Mouse (Mus musculus) layer of hippocampus, adult 2 months (tissue): ENCODE results near the gene Clpp. TPM values are rescaled to one million over a fixed set of nuclear protein-coding genes. Genes with fewer than 3 reads are reported as not detected.
A peak's percentile ranks its signal among the peaks of the same experiment; 100 is the strongest.

Experiments used
- DNase-seq, 2 experiments: peaks; one replicate each; pipeline ENCODE4 v3.0.0; 2022; ENCODE audit warnings: low spot score in 2 of 2
- H3K27ac ChIP-seq: fragments of 200-600 bp; 2 replicates; pipeline ENCODE4 v1.8.1; 2022
- H3K4me3 ChIP-seq: fragments of 200-600 bp; 2 replicates; pipeline ENCODE4 v1.8.1; 2022; ENCODE audit warnings: mild to moderate bottlenecking
- CTCF ChIP-seq: fragments of 200-600 bp; conservative IDR thresholded peaks from 2 replicates; pipeline ENCODE4 v1.8.1; 2022; ENCODE audit warnings: antibody characterized with exemption, mild to moderate bottlenecking, moderate library complexity
- total RNA-seq, 2 experiments: library from RNA; stranded (reverse); gene quantifications; 2 replicates each; pipeline ENCODE4 v1.2.3; 2021

The Clpp gene
- total RNA-seq, 2 experiments from 2014 or later: 70.3 to 71.1 TPM

- H3K27ac ChIP-seq: peak overlapping the region; percentile 93
- TF ChIP-seq CTCF: no peak
- peak in 1 of 2 experiments; percentile 7 for DNase-seq
These were observed 861 bp downstream of the Clpp start for GRCm38 (mm10) chr17:56990966-56991365.

GRCm38 (mm10) chr17:56995046-56995445 is 4.9 kb downstream of the Clpp start:
- Histone ChIP-seq H3K27ac (no peak overlapping the region), H3K4me3 (no peak overlapping the region)
- no peak for DNase-seq
- no peak for TF ChIP-seq CTCF

More at GRCm38 (mm10) chr17:56990966-56991365, 861 bp downstream of the Clpp start:
- peak overlapping the region; percentile 60 for H3K4me3 ChIP-seq

- no peak for TF ChIP-seq CTCF
- Histone ChIP-seq H3K4me3 (peak overlapping the region; percentile 93; the same call in 1 of the 2 replicates), H3K27ac (peak overlapping the region; percentile 83)
- DNase-seq: no peak
These were observed 6.4 kb downstream of the Clpp start for GRCm38 (mm10) chr17:56996506-56996905.

GRCm38 (mm10) chr17:56997029-56997667 is 7.0 kb downstream of the Clpp start, which contains the start of gene Alkbh7:
Alkbh7 (plus strand) TSS chr17:56997339.
- Histone ChIP-seq H3K27ac (peak within 1 kb of the TSS; percentile 83), H3K4me3 (peak within 1 kb of the TSS; percentile 93)
- peak; percentile 82 for TF ChIP-seq CTCF
- peak; percentile 90 to 93 for DNase-seq

- no peak for TF ChIP-seq CTCF
- no peak for DNase-seq
- H3K27ac ChIP-seq: no peak overlapping the region
These were observed 9.3 kb downstream of the Clpp start for GRCm38 (mm10) chr17:56999414-56999813.

GRCm38 (mm10) chr17:56999968-57000609 is 10.0 kb downstream of the Clpp start, which contains the start of gene Pspn:
Pspn (minus strand) TSS chr17:57000018.
- DNase-seq: no peak
- Histone ChIP-seq H3K27ac (no peak within 1 kb of the TSS), H3K4me3 (no peak within 1 kb of the TSS)
- no peak for TF ChIP-seq CTCF

More at GRCm38 (mm10) chr17:56999414-56999813, 9.3 kb downstream of the Clpp start:
- no peak overlapping the region for H3K4me3 ChIP-seq

GRCm38 (mm10) chr17:57001228-57001627 is 11.1 kb downstream of the Clpp start:
- H3K27ac ChIP-seq: no peak overlapping the region
- TF ChIP-seq CTCF: no peak
- H3K4me3 ChIP-seq: no peak overlapping the region
- DNase-seq: no peak

- no peak for TF ChIP-seq CTCF
- H3K27ac ChIP-seq: no peak overlapping the region
- H3K4me3 ChIP-seq: no peak overlapping the region
- DNase-seq: no peak
These were observed 13.9 kb downstream of the Clpp start for GRCm38 (mm10) chr17:57003994-57004393.

- DNase-seq: no peak
- no peak overlapping the region for H3K4me3 ChIP-seq
- no peak overlapping the region for H3K27ac ChIP-seq
- TF ChIP-seq CTCF: peak; percentile 47
These were observed 17.2 kb downstream of the Clpp start for GRCm38 (mm10) chr17:57007137-57007905.

GRCm38 (mm10) chr17:57010911-57011235 is 20.8 kb downstream of the Clpp start:
- no peak for DNase-seq
- peak overlapping the region; percentile 73 for H3K4me3 ChIP-seq
- H3K27ac ChIP-seq: peak overlapping the region; percentile 97
- no peak for TF ChIP-seq CTCF

- Histone ChIP-seq H3K27ac (peak within 1 kb of the TSS; percentile 97), H3K4me3 (peak within 1 kb of the TSS; percentile 73)
- peak; percentile 18; the same call in 1 of the 2 replicates for TF ChIP-seq CTCF
- DNase-seq: peak; percentile 93 to 94
These were observed 21.4 kb downstream of the Clpp start, which contains the start of the genes Gtf2f1 and Gm17949 for GRCm38 (mm10) chr17:57011236-57012141. Gtf2f1 (minus strand) TSS chr17:57011288. Gm17949 (plus strand) TSS chr17:57011469.

GRCm38 (mm10) chr17:57012245-57012795 is 22.2 kb downstream of the Clpp start:
- TF ChIP-seq CTCF: no peak
- Histone ChIP-seq H3K27ac (peak overlapping the region; percentile 97), H3K4me3 (peak overlapping the region; percentile 73)
- no peak for DNase-seq
